Mouse (Mus musculus) hindbrain, postnatal 0 days (tissue): ENCODE results near the gene 3110082J24Rik. TPM values are rescaled to one million over a fixed set of nuclear protein-coding genes. Genes with fewer than 3 reads are reported as not detected.

Experiments used
- ATAC-seq: fragments of 200-750 bp; cut with Nextera tagmentation; 2 replicates; pipeline ENCODE4 v1.8.0; 2017; ENCODE audit warnings: mild to moderate bottlenecking, moderate TSS enrichment, moderate library complexity
- DNase-seq: peaks from one replicate; pipeline ENCODE4 v3.0.0-alpha.2; 2015; ENCODE audit warnings: low spot score
- H3K27ac ChIP-seq: fragments of 300-500 bp; sonication (generic); 2 replicates; pipeline ENCODE4 v1.5.1; 2014; ENCODE audit warnings: mild to moderate bottlenecking
- H3K27me3 ChIP-seq: fragments of 300-500 bp; sonication (generic); 2 replicates; pipeline ENCODE4 v1.6.1; 2014; ENCODE audit warnings: low read length, mixed read lengths; ENCODE audit not compliant: insufficient read depth
- H3K36me3 ChIP-seq: fragments of 300-500 bp; sonication (generic); 2 replicates; pipeline ENCODE4 v1.6.1; 2014; ENCODE audit warnings: low read length, mixed read lengths; ENCODE audit not compliant: insufficient read depth
- H3K4me1 ChIP-seq: fragments of 300-500 bp; sonication (generic); 2 replicates; pipeline ENCODE4 v1.6.1; 2014; ENCODE audit warnings: antibody characterized with exemption, low read length, mixed read lengths; ENCODE audit not compliant: insufficient read depth
- H3K4me2 ChIP-seq: fragments of 300-500 bp; sonication (generic); 2 replicates; pipeline ENCODE4 v1.6.1; 2014; ENCODE audit warnings: low read depth, mild to moderate bottlenecking, low read length, moderate library complexity, mixed read lengths
- H3K4me3 ChIP-seq: fragments of 300-500 bp; sonication (generic); 2 replicates; pipeline ENCODE4 v1.5.1; 2014; ENCODE audit warnings: low read length
- H3K9ac ChIP-seq: fragments of 300-500 bp; sonication (generic); replicated peaks from 2 replicates; pipeline ENCODE4 v1.6.1; 2014; ENCODE audit warnings: mild to moderate bottlenecking, low read length, moderate library complexity, mixed read lengths
- H3K9me3 ChIP-seq: fragments of 300-500 bp; sonication (generic); 2 replicates; pipeline ENCODE4 v1.6.1; 2016; ENCODE audit warnings: low read length, mixed read lengths
- CTCF ChIP-seq: IDR thresholded peaks from 2 replicates; pipeline ENCODE4 v1.5.1; 2016; ENCODE audit warnings: antibody characterized with exemption, control low read depth, low read depth
- WGBS: fragments of 180-500 bp; shearing (Covaris S2); extraction: QIAGEN DNeasy Blood & Tissue Kit; methylation state at CpG from one replicate; pipeline ENCODE4 v1.1.7; 2014; 5-methylcytosine and 5-hydroxymethylcytosine counted together
- polyA plus RNA-seq: library from polyadenylated mRNA; unstranded; fragments of >200 nt; fragmentation: Nextera tagmentation; extraction: Ambion mirVana; gene quantifications from 2 replicates; pipeline ENCODE4 v1.2.1, GENCODE M21; 2015
- total RNA-seq: library from RNA; depleted of rRNA; stranded (reverse); fragments of >200 nt; gene quantifications from 2 replicates; pipeline ENCODE4 v1.2.3, GENCODE M21; 2014

The 3110082J24Rik gene
- total and polyA plus RNA-seq, 2 experiments from 2014 or later = 3.2 to 4.3 TPM

- Histone ChIP-seq H3K9me3 (no peaks in the 10 kb centered on the region), H3K27ac (no peak overlapping the region), H3K4me1 (no peaks in the 10 kb centered on the region), H3K4me2 (no peak overlapping the region), H3K27me3 (no peaks in the 10 kb centered on the region), H3K9ac (no peak overlapping the region), H3K36me3 (peaks cover 71% of the 10 kb centered on the region), H3K4me3 (no peak overlapping the region)
- WGBS = 93% methylated on average over 4 of the region's 4 CpGs
- DNase-seq = no peak
- ATAC-seq = no peak
- TF ChIP-seq CTCF = no peak
Observed at GRCm38 (mm10) chr5:30131246-30131645, 25.4 kb upstream of the 3110082J24Rik start.

GRCm38 (mm10) chr5:30128680-30129079 is 22.8 kb upstream of the 3110082J24Rik start:
- no peak overlapping the region for H3K27ac ChIP-seq
- H3K4me1 ChIP-seq = no peaks in the 10 kb centered on the region
- peaks cover 58% of the 10 kb centered on the region for H3K36me3 ChIP-seq
- no peak for TF ChIP-seq CTCF
- DNase-seq = no peak
- no peak overlapping the region for H3K4me3 ChIP-seq
- H3K9ac ChIP-seq = no peak overlapping the region
- ATAC-seq = no peak
- H3K27me3 ChIP-seq = no peaks in the 10 kb centered on the region
- no peaks in the 10 kb centered on the region for H3K9me3 ChIP-seq
- 89% methylated on average over 6 of the region's 6 CpGs for WGBS
- no peak overlapping the region for H3K4me2 ChIP-seq

- Histone ChIP-seq H3K36me3 (peaks cover 54% of the 10 kb centered on the region), H3K4me1 (no peaks in the 10 kb centered on the region), H3K9ac (no peak overlapping the region), H3K4me2 (no peak overlapping the region), H3K4me3 (no peak overlapping the region), H3K27ac (no peak overlapping the region), H3K9me3 (no peaks in the 10 kb centered on the region), H3K27me3 (no peaks in the 10 kb centered on the region)
- 90% methylated on average over 13 of the region's 13 CpGs for WGBS
- no peak for ATAC-seq
- DNase-seq = no peak
- TF ChIP-seq CTCF = no peak
Observed at GRCm38 (mm10) chr5:30127921-30128597, 22.2 kb upstream of the 3110082J24Rik start.

- H3K9me3 ChIP-seq = no peaks in the 10 kb centered on the region
- no peak for ATAC-seq
- no peaks in the 10 kb centered on the region for H3K4me1 ChIP-seq
- no peaks in the 10 kb centered on the region for H3K27me3 ChIP-seq
- peaks cover 58% of the 10 kb centered on the region; the same call in 1 of the 2 replicates for H3K36me3 ChIP-seq
- no peak for TF ChIP-seq CTCF
- no peak for DNase-seq
- WGBS = 87% methylated on average over 7 of the region's 7 CpGs
- H3K9ac ChIP-seq = no peak overlapping the region
- no peak overlapping the region for H3K4me3 ChIP-seq
- H3K4me2 ChIP-seq = no peak overlapping the region
- no peak overlapping the region for H3K27ac ChIP-seq
Observed at GRCm38 (mm10) chr5:30126756-30127155, 20.9 kb upstream of the 3110082J24Rik start.

GRCm38 (mm10) chr5:30125587-30125986 is 19.7 kb upstream of the 3110082J24Rik start:
- peaks cover 61% of the 10 kb centered on the region; the same call in 1 of the 2 replicates for H3K36me3 ChIP-seq
- H3K9ac ChIP-seq = no peak overlapping the region
- no peaks in the 10 kb centered on the region for H3K9me3 ChIP-seq
- no peaks in the 10 kb centered on the region for H3K27me3 ChIP-seq
- no peak overlapping the region for H3K27ac ChIP-seq
- H3K4me1 ChIP-seq = no peaks in the 10 kb centered on the region
- H3K4me2 ChIP-seq = no peak overlapping the region
- WGBS = 41% methylated on average over 5 of the region's 5 CpGs
- DNase-seq (peak; percentile 74), ATAC-seq (no peak)
- no peak overlapping the region for H3K4me3 ChIP-seq
- peak; percentile 81 for TF ChIP-seq CTCF

- H3K4me2 ChIP-seq = no peak overlapping the region
- H3K9ac ChIP-seq = no peak overlapping the region
- no peaks in the 10 kb centered on the region for H3K9me3 ChIP-seq
- no peak for DNase-seq
- WGBS = 91% methylated on average over 6 of the region's 6 CpGs
- H3K4me1 ChIP-seq = no peaks in the 10 kb centered on the region
- H3K4me3 ChIP-seq = no peak overlapping the region
- H3K36me3 ChIP-seq = peaks cover 52% of the 10 kb centered on the region
- H3K27me3 ChIP-seq = no peaks in the 10 kb centered on the region
- H3K27ac ChIP-seq = no peak overlapping the region
- no peak for ATAC-seq
- TF ChIP-seq CTCF = no peak
Observed at GRCm38 (mm10) chr5:30122481-30122880, 16.6 kb upstream of the 3110082J24Rik start.

- Histone ChIP-seq H3K9me3 (no peaks in the 10 kb centered on the region), H3K4me3 (no peak overlapping the region), H3K4me1 (no peaks in the 10 kb centered on the region), H3K9ac (no peak overlapping the region), H3K36me3 (peaks cover 54% of the 10 kb centered on the region), H3K4me2 (no peak overlapping the region), H3K27ac (no peak overlapping the region), H3K27me3 (no peaks in the 10 kb centered on the region)
- no peak for DNase-seq
- 81% methylated on average over 7 of the region's 7 CpGs for WGBS
- no peak for TF ChIP-seq CTCF
- no peak for ATAC-seq
Observed at GRCm38 (mm10) chr5:30120106-30120505, 14.2 kb upstream of the 3110082J24Rik start.
